Mouse (Mus musculus) layer of hippocampus, adult 9-11 months (tissue): Measurements from ENCODE around the gene Elmsan1.
A peak's percentile ranks its signal among the peaks of the same experiment; 100 is the strongest.

Source experiments
- DNase-seq: peaks from one replicate; pipeline ENCODE4 v3.0.0; 2022

The Elmsan1 gene

DNA sequence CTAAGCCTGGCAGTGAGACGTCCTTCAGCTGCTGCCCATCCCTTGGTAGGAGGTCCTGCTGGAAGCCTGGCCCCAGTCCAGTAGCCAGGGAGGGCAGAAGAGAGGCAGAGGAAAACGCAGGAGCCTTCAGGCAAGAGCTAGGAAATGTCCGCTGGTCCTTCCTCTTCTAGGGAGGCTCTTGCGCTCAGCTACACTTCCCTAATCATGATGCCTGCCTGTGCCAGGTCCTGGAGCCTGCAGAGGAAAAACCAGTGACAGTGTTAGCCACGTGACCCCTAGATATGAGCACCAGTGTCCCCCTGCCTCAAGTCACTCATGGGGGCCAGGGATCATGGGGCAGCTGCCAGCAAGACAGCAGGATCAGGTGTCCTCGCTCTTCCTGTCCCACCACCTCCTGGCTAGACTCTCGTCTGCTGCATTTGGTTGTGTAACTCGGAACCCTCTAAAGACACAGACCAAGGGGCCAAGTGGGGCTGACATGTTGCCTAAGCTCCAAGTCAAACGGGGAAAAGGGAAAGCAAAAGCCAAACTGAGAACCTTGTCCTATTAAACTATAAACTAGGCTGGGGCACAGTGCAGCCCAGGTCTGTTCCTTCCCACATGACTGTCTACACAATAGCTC, 44.4 kb downstream of the Elmsan1 start:
- DNase-seq = peak; percentile 49

DNA sequence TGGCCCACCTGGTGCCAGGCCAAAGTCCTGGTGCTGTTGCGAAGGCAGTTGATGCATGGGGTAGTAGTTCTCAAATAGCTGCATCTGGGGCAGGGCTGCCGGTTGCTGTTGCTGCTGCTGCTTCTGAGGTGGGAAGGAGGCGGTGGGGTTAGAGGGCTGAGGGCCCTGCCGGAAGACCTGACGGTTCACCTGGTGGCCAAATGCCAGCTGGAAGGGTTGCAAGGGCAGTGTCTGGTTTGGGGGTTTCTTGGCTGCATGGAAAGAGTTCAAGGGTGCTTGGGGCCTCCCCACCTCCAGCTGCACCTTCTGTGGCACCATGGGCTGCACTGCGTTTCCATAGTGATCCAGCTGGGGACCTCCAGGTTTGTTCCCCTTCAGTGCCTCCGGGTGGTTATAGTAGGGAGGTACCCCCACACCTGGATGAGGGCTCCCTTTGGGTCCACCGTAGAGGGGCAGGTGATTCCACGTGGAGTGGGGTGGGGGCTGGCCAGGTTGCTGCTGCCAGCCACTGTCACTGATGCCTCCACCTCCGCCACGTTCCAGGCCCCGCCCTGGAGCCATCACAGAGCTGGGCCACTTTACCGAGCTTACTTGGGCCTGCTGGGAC, 45.3 kb downstream of the Elmsan1 start:
- DNase-seq = no peak

DNA sequence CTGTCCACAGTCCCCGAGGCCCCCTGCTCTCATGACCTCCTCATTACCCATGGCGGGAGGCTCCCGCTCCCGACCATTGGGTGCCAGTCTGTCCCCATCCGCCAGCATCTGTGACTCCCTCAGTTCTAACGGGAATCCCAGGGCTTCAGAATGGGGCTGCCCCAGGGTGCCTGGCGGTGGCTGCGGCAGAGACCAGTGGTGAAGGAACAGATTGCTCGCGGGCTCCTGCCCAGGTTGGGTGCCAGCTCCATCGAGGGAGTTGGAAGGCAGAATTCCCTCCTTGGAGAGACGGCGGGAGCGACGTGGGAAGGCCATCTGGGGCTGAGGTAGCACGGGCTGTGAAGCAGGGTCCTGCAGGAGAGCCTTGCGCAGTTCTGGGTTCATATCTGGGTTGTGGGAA, 45.8 kb downstream of the Elmsan1 start:
- DNase-seq = no peak

DNA sequence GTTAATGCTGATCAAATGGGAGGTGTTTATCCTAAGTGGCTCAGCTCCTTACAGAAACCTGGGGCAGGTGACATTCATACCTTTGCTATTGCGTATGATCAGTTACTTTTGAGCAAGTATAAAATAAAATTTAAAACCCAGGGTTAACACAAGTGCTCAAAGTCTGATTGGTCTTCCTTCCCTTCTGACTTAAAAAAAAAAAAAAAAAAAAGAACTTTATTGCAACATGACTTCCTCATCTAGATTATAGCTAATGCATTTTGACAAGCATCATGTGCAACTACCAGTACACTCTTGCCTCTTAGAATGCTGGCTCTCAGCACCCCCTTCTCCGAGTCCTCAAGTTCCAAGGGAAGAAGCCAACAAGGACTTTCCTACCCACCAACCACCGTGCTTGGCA, 46.5 kb downstream of the Elmsan1 start:
- no peak for DNase-seq

DNA sequence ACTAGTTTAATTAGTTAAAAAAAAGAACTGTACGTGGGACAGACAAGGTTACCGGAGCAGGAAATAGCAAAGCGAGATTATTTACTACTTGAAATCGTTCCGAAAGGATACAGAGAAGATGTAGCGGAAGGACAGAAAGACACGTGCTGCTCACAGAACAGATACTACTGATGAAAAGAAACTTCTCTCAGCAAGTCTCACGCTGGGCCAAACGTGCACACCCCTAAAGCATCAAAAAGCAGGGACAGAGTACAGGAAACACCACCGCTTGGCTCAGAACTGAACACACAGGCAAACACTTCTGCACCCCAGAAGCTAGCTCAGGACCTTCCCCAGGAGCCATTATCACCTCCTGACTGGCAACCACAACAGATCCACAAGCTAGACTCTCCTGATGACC, 48.1 kb downstream of the Elmsan1 start:
- no peak for DNase-seq

DNA sequence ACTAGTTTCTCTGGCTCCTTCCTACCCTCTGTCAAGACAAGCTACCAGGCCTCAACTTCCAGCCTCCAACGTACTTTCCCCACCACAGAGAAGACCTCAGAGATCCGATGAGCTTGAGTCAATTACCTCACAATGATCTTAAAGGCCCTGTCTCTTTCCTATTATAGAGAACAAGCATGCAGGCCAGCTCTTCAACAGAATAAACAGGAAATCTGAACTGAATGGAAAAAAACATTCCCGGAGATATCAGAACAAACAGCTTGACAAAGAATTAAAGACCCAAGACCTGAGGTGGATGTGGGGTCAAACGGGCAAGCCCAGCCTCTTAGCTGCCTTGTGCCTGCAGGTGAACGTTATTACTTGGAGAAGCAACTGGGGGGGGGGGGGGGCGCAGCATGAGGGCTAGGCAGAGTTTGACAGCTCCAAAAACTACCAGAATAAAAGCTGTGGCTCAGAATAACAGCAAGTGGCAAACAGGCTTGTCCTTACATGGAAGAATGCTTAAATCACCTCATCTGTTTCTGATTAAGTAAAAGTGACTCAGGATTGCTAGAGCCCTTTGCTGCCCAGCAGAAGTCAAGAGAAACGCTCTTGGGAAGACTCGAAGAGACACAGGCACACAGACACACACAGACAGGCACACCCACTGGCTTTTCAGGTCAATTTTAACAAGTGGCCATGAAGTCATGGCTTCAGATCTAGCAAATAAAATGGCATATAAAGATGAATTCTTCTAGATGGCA, 52.9 kb downstream of the Elmsan1 start:
- DNase-seq = no peak

DNA sequence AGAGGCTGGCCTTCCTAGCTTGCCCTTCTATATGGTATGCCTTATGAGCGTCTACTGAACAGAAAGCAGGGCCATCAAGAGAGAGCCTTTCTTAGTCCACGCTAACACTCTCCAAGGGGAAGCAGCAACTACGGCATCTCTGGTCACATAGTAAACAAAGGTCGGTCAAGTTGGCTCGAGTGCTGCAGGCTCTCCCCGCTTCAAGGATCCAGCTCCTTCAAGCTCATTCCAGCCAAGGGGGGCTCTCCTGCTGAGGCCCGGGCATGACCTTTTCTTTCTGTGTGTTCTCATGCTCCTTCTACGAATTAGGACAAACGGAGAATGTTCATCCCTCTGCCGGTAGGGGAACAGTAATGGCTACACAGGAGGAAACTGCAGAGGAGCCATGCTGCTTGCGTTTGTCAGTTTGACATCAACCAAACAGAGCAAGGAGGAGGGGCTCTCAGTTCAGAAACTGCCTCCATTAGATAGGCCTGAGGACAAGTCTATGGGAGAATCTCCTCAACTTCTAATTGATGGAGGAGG, 55.0 kb downstream of the Elmsan1 start:
- DNase-seq = no peak

DNA sequence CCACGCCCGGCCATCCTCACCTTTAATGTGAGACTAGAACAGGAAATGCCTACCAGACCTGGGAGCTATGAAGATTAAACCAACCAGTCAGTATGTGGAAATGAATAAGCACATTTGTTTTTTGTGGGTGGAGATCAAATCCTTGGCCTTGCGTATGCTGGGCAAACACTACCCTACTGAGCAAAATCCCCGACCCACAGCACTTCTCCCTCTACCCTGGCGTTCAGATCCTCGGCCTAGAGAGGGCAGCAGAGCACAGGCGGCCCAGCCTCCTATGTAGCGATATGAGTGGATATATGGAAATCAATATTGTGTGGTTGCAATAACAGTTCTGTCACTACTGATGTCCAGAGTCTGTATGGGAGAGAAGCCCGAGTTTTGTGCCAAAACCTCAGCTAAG, 55.5 kb downstream of the Elmsan1 start:
- no peak for DNase-seq

DNA sequence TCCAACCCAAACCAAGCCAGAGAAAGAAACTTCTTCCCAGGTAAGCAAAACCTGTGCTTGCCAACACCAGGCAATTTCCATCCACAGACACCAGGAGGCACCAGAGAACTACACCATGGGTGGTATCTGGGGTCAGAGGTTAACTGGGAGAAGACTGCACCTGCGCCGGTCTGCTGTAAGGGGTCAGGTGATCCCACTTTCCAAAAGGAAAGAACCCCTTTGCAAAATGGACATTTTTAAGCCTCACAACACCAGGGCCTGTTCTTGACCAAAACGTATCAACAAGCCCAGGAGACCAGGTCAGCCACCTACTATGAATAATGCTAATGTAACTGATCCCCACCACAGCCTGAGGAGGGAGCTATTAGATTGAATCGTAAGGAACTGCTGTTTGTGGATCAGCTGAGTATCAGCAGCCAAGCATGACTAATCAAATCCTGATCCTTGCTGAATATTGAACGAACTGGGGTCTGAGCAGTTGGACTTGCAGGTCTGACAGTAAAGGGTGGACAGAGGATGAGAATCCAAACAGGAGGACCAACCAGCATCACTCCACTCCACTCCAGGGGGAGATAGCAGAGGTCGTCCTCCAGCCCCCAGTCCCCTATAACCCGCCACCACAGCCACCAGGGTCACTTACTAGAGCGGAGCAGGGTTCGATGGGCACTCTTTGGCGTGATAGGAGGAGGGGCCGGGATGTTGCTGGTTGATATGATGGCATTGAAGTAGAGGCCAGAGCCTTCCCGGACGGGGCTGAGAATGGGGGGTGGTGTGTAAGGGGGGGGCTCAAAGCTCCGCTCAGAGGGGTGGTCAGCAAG, 56.9 kb downstream of the Elmsan1 start:
- DNase-seq = no peak

DNA sequence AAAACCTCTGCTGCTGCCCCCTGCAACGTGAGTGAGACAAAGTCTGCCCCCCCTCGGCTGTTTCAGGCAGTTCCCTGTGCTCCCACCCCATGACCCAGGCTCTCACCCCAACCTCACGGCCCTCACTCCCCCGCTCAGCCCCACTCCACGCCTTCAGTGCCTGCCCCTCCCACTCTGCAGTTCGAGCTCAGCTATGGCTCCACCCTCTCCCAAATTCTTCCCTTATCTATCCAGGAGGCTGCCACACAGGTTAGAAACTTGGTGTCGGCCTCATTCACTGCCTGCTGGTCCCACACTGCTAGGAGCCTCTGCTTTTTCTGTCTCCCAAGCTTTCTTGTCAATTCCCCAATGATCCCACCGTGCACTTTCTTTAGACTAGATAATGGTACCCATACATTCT, 57.6 kb downstream of the Elmsan1 start:
- DNase-seq = no peak

DNA sequence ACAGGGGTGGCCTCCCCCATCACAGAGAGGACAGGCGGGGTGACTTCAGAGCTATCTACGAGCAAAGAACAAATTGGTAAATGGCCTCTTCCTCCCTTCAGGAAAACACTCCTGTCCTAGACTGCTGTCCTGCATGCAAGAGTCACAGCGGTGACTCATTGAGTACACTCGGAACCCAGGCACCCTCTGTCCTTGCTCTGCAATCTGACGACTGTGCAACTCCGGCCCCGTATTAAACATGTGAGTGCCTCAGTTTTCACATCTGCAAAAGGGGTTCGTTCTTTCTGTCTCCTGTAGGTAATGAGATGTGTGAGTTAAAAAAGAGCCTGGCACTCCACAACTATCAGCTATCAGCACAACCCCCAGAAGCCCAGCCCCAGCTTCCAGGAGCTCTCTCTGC, 58.2 kb downstream of the Elmsan1 start:
- no peak for DNase-seq

DNA sequence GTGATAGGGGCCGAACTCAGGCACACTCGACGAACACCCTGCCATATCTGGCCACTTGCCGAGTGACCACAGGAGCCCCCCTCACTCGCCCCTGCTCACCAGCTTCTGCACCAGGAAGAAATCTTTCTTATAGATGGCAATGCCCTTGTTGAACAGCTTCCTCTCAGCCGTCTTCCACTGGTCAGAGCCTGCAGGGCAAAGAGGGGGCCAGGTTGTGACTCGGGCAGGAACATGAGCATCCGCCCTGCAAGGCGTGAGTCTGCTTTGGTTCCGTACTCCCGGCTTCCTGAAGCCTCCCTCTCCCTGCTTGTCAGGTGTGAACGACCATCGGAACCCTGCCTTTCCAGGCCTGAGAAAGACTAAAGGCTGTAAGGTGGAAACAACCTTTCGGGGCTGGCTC, 60.5 kb downstream of the Elmsan1 start:
- DNase-seq = no peak

DNA sequence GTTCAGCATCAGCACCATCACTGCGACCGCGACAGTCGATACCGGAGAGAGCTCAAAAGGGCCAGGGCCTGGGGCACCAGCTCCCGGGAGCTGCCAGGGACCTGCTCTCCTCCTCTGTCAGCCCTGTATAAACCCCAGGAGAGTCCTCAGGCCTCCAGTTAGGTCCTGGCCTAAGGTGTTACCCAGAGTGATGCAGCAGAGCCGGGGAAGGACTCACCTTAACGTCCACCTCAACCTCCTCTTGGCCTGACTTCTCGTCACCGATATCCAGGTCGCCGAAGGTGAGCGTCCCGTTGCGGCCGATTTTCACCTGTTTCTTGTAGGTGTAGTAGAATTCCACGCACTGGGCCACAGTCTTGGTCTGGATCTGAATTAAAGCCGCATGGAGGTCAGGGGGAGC, 62.5 kb downstream of the Elmsan1 start:
- DNase-seq = no peak

DNA sequence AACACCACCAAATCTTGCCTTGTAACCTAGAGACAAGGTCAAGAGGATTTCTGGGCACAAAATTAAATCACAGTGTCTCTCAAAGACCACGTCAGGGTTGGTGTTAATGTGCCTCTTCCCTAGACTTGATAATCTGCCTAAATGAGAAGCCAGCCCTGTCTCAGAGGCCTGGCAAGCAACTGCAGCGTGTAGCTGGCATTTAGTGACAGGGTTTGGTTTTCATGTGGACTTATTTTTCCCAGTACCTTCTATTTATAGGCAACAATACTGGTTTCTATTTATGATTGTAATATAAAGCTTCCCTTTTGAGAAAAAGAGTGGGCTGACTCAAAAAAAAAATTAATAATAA, 63.2 kb downstream of the Elmsan1 start:
- DNase-seq = no peak

DNA sequence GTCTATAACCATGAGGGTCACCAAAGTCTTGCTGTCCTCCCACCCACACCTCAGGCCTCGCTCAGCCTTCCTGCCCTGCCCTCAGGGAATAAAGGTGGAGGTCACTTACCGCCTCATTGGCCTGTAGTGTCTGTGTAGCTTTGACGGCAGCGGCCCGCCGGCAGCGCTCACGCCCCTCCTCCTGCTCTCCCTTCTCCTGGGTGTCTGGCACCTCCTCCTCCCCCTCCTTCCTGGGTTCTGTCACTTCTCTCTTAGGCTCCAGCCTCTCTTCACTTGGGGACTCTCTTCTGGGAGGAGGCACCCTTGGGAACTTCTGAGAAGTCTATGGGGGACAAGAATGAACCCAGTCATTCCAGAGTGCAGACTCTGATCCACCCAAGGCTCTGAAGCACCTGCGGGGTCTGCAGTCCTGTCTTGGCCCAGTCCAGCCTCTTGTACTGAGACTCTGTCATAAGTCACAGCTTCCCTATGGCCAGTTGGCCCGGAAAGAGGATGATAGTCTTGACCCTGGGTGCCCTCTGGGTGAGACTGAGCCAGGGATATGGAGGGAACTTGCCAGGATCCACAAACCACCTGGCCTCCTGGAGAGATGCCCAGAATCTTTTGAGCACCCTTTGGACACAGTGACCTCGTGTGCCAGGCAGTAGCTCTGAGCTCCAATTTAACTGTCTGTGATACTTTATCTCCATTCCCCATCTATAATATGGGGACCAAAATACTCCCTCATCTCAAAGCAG, 63.7 kb downstream of the Elmsan1 start:
- no peak for DNase-seq

DNA sequence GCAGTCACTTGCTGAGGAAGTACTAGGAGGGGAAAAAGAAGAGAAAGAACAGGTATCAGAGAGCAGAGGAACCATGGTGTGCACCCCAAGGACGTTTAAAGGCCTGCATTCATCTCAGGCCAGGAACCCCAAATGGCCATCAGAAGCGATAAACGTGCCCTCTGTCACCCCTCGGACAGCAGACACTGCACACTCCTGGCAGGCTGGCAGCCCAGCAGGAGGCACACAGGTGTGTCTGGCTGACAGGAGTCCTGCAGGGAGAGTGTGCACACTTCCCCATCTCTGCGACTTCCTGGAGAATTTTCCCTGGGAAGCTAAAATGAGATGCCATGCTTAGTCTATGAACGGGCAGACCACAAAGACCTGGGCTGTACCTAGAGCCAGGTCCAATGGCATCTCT, 65.3 kb downstream of the Elmsan1 start:
- no peak for DNase-seq

DNA sequence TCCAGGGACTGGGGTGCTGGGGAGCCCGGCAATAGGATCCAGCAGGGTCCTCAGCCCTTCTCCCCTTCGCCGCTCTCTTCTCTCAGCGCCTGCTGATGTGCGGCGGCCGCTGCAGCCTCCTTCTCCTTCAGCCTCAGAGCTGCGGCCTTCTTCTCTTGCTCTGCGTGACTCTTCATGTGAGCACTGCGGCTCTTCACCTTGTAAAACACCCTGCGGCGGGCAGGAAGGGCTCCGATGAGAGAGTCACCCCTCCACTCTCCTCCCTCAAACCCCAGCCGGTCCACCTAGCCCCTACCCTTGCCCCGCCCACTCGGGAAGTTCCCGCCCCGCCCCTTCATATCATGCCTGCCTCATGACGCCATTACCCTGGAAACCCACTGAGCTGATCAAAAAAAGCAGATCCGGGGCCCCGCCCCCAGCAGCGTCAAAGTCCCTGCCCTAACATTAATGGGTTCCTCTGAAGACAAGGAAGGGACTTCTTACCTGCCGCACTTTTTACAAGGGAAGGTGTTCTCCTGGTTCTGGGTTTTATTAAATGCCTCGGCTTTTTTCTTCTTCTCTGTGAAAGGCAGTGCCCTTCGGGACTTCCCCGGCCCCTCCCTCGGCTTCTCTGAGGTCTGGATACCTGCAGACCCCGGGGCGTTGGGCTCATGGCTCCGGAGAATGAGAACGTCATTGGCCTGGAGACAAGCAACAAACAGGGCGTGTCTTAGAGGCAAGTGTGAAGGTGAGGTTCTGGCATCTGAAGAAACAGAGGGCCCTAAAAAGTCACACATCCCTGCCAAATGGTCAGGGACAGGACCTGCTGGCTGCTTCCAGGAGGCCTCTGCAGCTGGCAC, 66.1 kb downstream of the Elmsan1 start:
- DNase-seq = no peak

DNA sequence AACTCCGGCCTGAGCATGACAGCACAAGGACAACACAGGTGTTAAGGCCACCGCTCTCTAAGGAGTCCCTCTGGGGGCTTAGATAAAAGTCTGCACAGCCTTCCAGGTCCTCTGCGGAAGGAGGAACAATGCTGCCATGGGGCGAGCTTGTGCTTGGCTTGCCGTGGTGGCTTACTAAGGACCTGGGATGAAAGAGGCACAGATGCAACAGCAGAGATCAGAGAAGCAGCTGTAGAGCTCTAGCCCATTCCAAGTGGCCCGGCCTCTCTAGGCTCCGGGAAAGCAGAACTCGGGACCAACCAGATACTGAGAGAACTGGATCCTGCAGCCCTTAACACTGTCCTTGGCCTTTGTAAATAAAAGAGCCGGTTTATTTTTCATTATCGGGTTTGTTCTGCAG, 66.8 kb downstream of the Elmsan1 start:
- no peak for DNase-seq

DNA sequence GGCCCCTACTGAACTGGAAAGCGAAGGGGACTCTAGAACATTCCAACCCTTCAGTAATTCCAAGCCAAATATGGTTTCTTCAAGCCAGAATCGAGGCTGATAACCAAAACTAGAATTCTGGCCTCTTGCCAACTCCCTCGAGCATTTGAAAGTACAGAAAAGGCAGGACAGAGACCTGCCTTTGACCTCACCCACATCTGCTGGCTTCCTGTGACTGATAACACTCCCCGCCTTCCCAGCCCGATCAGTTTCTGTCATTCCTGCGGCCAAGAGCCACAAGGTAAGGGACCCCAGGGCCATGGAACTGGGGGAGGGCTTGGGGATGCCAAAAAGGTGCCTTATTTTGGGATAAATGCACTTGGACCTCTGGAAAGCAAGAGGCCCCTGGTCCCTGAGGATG, 67.7 kb downstream of the Elmsan1 start:
- no peak for DNase-seq

DNA sequence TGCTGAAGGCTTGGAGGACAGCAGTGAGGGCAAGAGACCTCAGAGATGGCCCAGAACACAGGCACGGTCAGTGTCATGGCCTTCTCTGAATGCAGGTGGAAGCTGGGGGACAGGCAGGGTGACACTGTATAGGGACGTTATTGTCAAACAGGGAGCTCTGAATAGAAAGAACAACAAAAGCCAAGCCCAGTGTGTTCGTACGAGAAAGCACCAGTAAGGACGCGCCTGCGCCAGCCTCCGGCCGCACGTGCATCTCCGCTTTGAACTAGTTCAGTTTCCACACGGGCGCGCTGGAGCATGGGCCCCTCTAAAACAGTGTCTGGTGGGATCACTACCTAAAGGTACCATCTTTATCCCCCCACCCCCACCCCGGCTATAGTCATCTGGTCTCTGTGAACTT, 68.7 kb downstream of the Elmsan1 start:
- DNase-seq = no peak

DNA sequence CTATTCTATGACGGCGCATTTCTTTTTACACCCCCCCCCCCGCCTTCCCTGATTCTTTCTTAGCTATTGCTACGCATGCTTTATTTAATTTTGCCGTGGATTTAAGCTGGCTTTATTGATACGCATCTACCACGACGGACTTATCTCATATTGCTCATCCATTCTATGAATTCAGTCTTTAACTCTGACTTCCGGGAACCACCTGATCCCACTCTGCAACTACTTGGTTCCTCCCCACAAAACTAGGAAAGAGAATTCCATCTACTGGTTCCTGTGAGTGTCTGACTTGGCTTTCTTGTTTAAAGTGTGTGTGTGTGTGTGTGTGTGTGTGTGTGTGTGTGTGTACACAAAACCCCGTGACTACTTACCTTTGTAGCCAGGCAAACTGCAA, 70.1 kb downstream of the Elmsan1 start:
- DNase-seq = no peak
